Mouse (Mus musculus) cortical plate, adult 2 months (tissue): Measurements from ENCODE around the gene Msx3.

Experiments used
- CTCF ChIP-seq: fragments of 200-500 bp; IDR thresholded peaks from 2 replicates; pipeline ENCODE4 v1.5.1; 2011; ENCODE audit warnings: mild to moderate bottlenecking, control low read depth, low read length; ENCODE audit not compliant: insufficient read depth; ENCODE audit errors: extremely low read depth
- POLR2A ChIP-seq: fragments of 200-500 bp; IDR thresholded peaks from 2 replicates; pipeline ENCODE4 v1.6.1; 2011; ENCODE audit warnings: mild to moderate bottlenecking, low read length, control low read depth; ENCODE audit not compliant: insufficient read depth; ENCODE audit errors: extremely low read depth

GRCm38 (mm10) chr7:140063092-140063491 lies 14.2 kb upstream of the Msx3 start:
- TF ChIP-seq CTCF (peak; percentile 83), POLR2A (no peak)
